Mouse (Mus musculus): ENCODE results near the gene Qtrt1. TPM values are rescaled to one million over a fixed set of nuclear protein-coding genes. Genes with fewer than 3 reads are reported as not detected.

Qtrt1 gene
- polyA plus RNA-seq, 1 experiment from 2014 or later = 65.4 TPM

- Histone ChIP-seq H3K27me3 (ENCODE audit: control insufficient read depth, insufficient read depth, low read length) (no peaks in the 10 kb centered on the region), H3K4me2 (replicated peaks; ENCODE audit: low read depth, low read length) (no peak overlapping the region), H3K36me3 (ENCODE audit: control insufficient read depth, insufficient read depth, low read length) (peaks cover 60% of the 10 kb centered on the region), H3K9me3 (ENCODE audit: control insufficient read depth, low read depth, low read length) (no peaks in the 10 kb centered on the region), H3K9ac (replicated peaks; ENCODE audit: low read depth, low read length) (no peak overlapping the region), H3K4me1 (ENCODE audit: control insufficient read depth, insufficient read depth, low read length) (no peaks in the 10 kb centered on the region), H3K27ac (ENCODE audit: low read length) (no peak overlapping the region), H3K4me3 (ENCODE audit: low read depth, low read length) (no peak overlapping the region)
- no peak for ATAC-seq (ENCODE audit: insufficient number of reproducible peaks, insufficient read depth, low FRiP score, low read depth)
- WGBS = 75% methylated on average over 4 of the region's 4 CpGs
These were observed 6.1 kb upstream of the Qtrt1 start for GRCm38 (mm10) chr9:21405525-21405924.

DNA sequence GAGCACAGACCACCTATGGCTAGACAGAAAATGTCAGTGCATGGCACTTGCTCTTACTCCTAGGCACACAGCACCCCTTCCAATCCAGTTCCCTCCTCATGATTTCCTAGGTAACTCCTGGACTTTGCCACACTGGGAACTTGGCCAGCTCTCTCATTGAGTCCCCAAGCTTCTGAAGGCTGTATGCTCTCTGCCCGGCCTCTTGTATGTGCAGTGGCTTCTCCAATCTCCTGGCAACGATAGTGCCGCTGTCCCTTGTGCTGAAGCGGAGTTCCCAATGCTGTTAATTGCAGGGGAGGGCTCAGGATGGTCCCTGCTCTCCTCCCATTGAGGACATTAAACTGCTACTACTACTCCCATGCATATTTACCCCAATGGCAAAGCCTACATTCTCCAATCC, 3.7 kb upstream of the Qtrt1 start:
- Histone ChIP-seq H3K4me1 (ENCODE audit: control insufficient read depth, insufficient read depth, low read length) (peaks cover 6% of the 10 kb centered on the region; the same call in 1 of the 2 replicates), H3K27me3 (ENCODE audit: control insufficient read depth, insufficient read depth, low read length) (no peaks in the 10 kb centered on the region), H3K9ac (replicated peaks; ENCODE audit: low read depth, low read length) (no peak overlapping the region), H3K36me3 (ENCODE audit: control insufficient read depth, insufficient read depth, low read length) (peaks cover 38% of the 10 kb centered on the region), H3K27ac (ENCODE audit: low read length) (no peak overlapping the region), H3K9me3 (ENCODE audit: control insufficient read depth, low read depth, low read length) (no peaks in the 10 kb centered on the region), H3K4me3 (ENCODE audit: low read depth, low read length) (no peak overlapping the region), H3K4me2 (replicated peaks; ENCODE audit: low read depth, low read length) (no peak overlapping the region)
- 12% methylated on average over 4 of the region's 4 CpGs for WGBS
- ATAC-seq (ENCODE audit: insufficient number of reproducible peaks, insufficient read depth, low FRiP score, low read depth) = no peak

DNA sequence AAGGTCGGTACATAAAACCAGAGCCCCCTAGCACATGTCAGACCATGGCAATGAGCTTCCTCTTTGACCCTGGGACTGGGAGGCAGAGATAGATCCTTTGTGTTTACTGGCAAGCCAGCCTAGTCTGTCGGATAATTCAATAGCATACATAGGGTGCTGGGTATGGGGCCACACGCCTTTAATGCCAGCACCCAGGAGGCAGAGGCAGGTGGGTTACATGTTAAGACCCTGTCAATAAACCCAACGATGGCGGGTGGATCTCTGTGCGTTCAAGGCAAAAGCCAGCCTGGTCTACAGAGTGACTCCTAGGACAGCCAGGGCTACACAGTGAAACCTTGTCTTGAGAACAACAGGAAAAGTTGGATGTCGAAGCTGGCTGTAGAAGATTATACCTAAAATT, 3.0 kb upstream of the Qtrt1 start:
- 68% methylated on average over 7 of the region's 7 CpGs for WGBS
- peaks cover 6% of the 10 kb centered on the region; the same call in 1 of the 2 replicates for H3K4me1 ChIP-seq (ENCODE audit: control insufficient read depth, insufficient read depth, low read length)
- H3K4me2 ChIP-seq (replicated peaks; ENCODE audit: low read depth, low read length) = no peak overlapping the region
- ATAC-seq (ENCODE audit: insufficient number of reproducible peaks, insufficient read depth, low FRiP score, low read depth) = no peak
- H3K9me3 ChIP-seq (ENCODE audit: control insufficient read depth, low read depth, low read length) = no peaks in the 10 kb centered on the region
- peaks cover 32% of the 10 kb centered on the region for H3K36me3 ChIP-seq (ENCODE audit: control insufficient read depth, insufficient read depth, low read length)
- no peaks in the 10 kb centered on the region for H3K27me3 ChIP-seq (ENCODE audit: control insufficient read depth, insufficient read depth, low read length)
- no peak overlapping the region for H3K9ac ChIP-seq (replicated peaks; ENCODE audit: low read depth, low read length)
- H3K4me3 ChIP-seq (ENCODE audit: low read depth, low read length) = no peak overlapping the region
- H3K27ac ChIP-seq (ENCODE audit: low read length) = no peak overlapping the region

DNA sequence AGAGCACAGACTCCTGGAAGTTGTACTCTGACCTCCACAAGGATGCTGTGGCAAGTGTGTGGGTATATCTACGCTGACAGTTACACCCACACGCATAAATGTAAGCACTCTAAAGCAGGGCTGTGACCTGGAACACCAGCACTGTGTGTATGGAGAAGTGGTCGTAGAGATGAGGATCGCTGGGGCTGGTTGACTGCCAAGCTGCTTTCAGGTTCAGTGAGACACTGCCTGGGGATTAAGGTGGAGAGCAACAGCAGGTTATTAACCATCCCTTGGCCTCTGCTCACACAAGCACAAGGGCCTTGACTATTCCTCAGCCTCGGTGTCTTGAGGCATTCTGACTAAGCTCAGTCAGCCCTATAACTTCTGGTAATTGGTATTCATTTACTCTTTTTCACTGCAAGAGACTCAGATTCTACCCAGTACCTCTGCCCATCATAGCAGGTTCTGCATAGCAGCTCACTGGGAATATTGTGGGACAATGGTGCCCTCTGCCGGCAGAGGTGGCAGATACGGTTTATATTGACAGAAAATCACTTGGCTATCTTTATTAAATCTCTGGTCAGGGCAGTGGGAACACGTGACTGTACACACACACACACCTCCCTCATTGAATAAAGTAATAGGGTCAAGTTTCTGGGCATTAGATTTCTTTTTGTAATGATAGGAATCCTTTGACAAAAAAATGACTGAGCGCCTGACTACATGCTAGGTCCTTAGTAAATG, 1.9 kb upstream of the Qtrt1 start:
- Histone ChIP-seq H3K4me3 (ENCODE audit: low read depth, low read length) (no peak overlapping the region), H3K36me3 (ENCODE audit: control insufficient read depth, insufficient read depth, low read length) (peaks cover 23% of the 10 kb centered on the region), H3K27ac (ENCODE audit: low read length) (no peak overlapping the region), H3K9me3 (ENCODE audit: control insufficient read depth, low read depth, low read length) (no peaks in the 10 kb centered on the region), H3K4me2 (replicated peaks; ENCODE audit: low read depth, low read length) (no peak overlapping the region), H3K9ac (replicated peaks; ENCODE audit: low read depth, low read length) (no peak overlapping the region), H3K4me1 (ENCODE audit: control insufficient read depth, insufficient read depth, low read length) (peaks cover 6% of the 10 kb centered on the region; the same call in 1 of the 2 replicates), H3K27me3 (ENCODE audit: control insufficient read depth, insufficient read depth, low read length) (no peaks in the 10 kb centered on the region)
- WGBS = 32% methylated on average over 9 of the region's 9 CpGs
- no peak for ATAC-seq (ENCODE audit: insufficient number of reproducible peaks, insufficient read depth, low FRiP score, low read depth)

- Histone ChIP-seq H3K27me3 (ENCODE audit: control insufficient read depth, insufficient read depth, low read length) (no peaks in the 10 kb centered on the region), H3K4me2 (replicated peaks; ENCODE audit: low read depth, low read length) (no peak overlapping the region), H3K4me3 (ENCODE audit: low read depth, low read length) (no peak overlapping the region), H3K27ac (ENCODE audit: low read length) (no peak overlapping the region), H3K36me3 (ENCODE audit: control insufficient read depth, insufficient read depth, low read length) (peaks cover 19% of the 10 kb centered on the region), H3K9me3 (ENCODE audit: control insufficient read depth, low read depth, low read length) (no peaks in the 10 kb centered on the region), H3K9ac (replicated peaks; ENCODE audit: low read depth, low read length) (no peak overlapping the region), H3K4me1 (ENCODE audit: control insufficient read depth, insufficient read depth, low read length) (peaks cover under 1% of the 10 kb centered on the region; the same call in 1 of the 2 replicates)
- 88% methylated on average over 2 of the region's 2 CpGs for WGBS
- ATAC-seq (ENCODE audit: insufficient number of reproducible peaks, insufficient read depth, low FRiP score, low read depth) = no peak
These were observed 6.2 kb downstream of the Qtrt1 start for GRCm38 (mm10) chr9:21417866-21418265.

DNA sequence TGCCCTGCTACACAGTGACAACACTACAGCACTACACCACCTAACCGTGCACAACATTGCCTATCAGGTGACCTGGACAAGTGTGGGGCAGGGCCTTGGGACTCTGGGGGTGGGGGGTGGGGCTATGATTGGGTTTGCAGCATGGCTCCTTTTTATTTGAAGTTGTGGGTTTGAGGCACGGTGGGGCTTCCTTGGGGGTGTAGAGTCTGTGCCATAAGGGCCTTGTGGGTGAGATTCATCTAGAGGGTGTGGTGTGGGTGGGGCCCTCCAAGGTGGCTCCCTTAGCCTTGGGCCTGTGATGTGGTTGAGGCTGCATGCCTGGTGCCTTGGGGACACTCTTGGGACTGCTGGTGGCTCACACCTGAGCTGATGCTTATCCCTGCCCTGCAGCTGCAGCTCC, 8.0 kb downstream of the Qtrt1 start:
- Histone ChIP-seq H3K36me3 (ENCODE audit: control insufficient read depth, insufficient read depth, low read length) (peaks cover 18% of the 10 kb centered on the region), H3K27me3 (ENCODE audit: control insufficient read depth, insufficient read depth, low read length) (no peaks in the 10 kb centered on the region)
- 95% methylated on average over 2 of the region's 2 CpGs for WGBS

GRCm38 (mm10) chr9:21424631-21425555, 13.3 kb downstream of the Qtrt1 start, which contains the start of gene Dnm2:
Gene Dnm2, plus strand, starts transcription at chr9:21424908.
- whole genome bisulfite sequencing = under 1% methylated on average over 82 of the region's 82 CpGs

More for the DNA sequence above, 8.0 kb downstream of the Qtrt1 start:
- no peak for ATAC-seq (ENCODE audit: insufficient number of reproducible peaks, insufficient read depth, low FRiP score, low read depth)
- Histone ChIP-seq H3K4me2 (replicated peaks; ENCODE audit: low read depth, low read length) (no peak overlapping the region), H3K27ac (ENCODE audit: low read length) (no peak overlapping the region), H3K4me3 (ENCODE audit: low read depth, low read length) (no peak overlapping the region), H3K9ac (replicated peaks; ENCODE audit: low read depth, low read length) (no peak overlapping the region), H3K9me3 (ENCODE audit: control insufficient read depth, low read depth, low read length) (no peaks in the 10 kb centered on the region), H3K4me1 (ENCODE audit: control insufficient read depth, insufficient read depth, low read length) (no peaks in the 10 kb centered on the region)

DNA sequence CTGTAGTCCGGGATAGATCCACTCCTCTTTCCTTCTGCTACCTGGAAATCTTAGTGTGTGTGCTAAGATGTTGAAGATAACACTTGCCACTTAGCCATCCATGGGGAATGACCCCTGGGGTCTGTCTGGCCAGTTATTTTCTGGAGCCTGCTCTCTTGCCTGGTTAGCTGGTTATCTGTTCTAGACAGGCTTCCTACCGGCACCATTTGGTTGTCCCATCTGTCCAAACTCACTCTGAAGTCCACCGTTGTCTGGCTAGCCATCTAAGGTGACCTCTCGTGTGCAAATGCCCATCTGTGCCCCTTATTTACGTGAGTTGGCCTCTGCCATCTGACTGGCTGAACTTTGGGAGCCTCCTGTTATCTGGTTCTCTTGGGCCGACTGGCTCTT, 13.9 kb downstream of the Qtrt1 start:
- Histone ChIP-seq H3K4me3 (ENCODE audit: low read depth, low read length) (peak overlapping the region; percentile 92), H3K9ac (replicated peaks; ENCODE audit: low read depth, low read length) (peak overlapping the region; percentile 82), H3K4me2 (replicated peaks; ENCODE audit: low read depth, low read length) (peak overlapping the region; percentile 77), H3K27me3 (ENCODE audit: control insufficient read depth, insufficient read depth, low read length) (no peaks in the 10 kb centered on the region), H3K36me3 (ENCODE audit: control insufficient read depth, insufficient read depth, low read length) (no peaks in the 10 kb centered on the region), H3K4me1 (ENCODE audit: control insufficient read depth, insufficient read depth, low read length) (peaks cover 8% of the 10 kb centered on the region), H3K27ac (ENCODE audit: low read length) (peak overlapping the region; percentile 81; the same call in 1 of the 2 replicates), H3K9me3 (ENCODE audit: control insufficient read depth, low read depth, low read length) (no peaks in the 10 kb centered on the region)
- no peak for ATAC-seq (ENCODE audit: insufficient number of reproducible peaks, insufficient read depth, low FRiP score, low read depth)
- WGBS = 2% methylated on average over 6 of the region's 6 CpGs

More at GRCm38 (mm10) chr9:21424631-21425555, 13.3 kb downstream of the Qtrt1 start, which contains the start of gene Dnm2:
- peak; percentile 99 for ATAC-seq (ENCODE audit: insufficient number of reproducible peaks, insufficient read depth, low FRiP score, low read depth)
- Histone ChIP-seq H3K9me3 (ENCODE audit: control insufficient read depth, low read depth, low read length) (no peaks in the 10 kb centered on the region), H3K4me3 (ENCODE audit: low read depth, low read length) (peak within 1 kb of the TSS; percentile 92), H3K27ac (ENCODE audit: low read length) (peak within 1 kb of the TSS; percentile 81), H3K9ac (replicated peaks; ENCODE audit: low read depth, low read length) (peak within 1 kb of the TSS; percentile 82), H3K27me3 (ENCODE audit: control insufficient read depth, insufficient read depth, low read length) (no peaks in the 10 kb centered on the region), H3K4me1 (ENCODE audit: control insufficient read depth, insufficient read depth, low read length) (peaks cover 8% of the 10 kb centered on the region), H3K36me3 (ENCODE audit: control insufficient read depth, insufficient read depth, low read length) (no peaks in the 10 kb centered on the region; the same call in 1 of the 2 replicates), H3K4me2 (replicated peaks; ENCODE audit: low read depth, low read length) (peak within 1 kb of the TSS; percentile 77)
